Mouse (Mus musculus) testis, postnatal 10 days (tissue): ENCODE measurements around the gene Clta.

Source experiments
- DNase-seq: peaks from one replicate; pipeline ENCODE4 v3.0.0; 2021; ENCODE audit warnings: low spot score

The Clta gene

DNA sequence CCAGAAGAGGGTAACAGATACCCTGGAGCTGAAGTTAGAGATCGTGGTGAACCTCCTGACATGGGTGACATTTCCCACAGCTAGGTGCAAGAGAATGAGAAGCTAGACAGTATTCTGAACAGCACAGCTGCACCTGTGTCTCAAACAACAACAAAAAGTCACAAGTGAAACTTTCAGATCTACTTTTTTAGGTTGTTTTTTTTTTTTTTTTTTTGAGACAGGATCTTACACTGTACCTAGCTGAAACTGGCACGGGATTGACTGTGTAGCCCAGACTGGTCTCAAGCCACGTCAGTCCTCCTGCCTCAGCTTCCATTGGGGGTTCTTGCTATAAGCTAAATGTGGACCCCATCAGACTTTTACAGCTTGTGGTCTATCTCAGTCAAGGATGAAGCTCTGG is 69.5 kb downstream of the Clta start:
- no peak for DNase-seq

DNA sequence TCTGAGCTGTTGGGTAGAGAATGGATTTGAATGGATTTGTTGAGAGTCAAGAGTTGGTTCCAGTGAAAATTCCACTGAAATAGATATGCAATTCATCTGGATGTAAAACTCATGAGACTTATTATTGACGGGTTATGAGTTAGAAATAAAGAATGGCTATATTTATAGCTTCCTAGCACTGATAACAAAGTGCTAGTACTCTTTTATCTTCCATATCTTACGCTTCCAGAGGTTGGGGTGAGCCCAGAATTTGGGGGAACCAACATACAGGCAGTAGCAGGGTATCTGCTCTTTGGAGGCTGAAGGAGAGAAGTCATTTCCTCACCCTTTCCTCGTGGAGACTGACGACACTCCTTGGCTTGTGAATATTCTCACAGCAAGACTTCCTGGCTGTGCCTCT is 70.2 kb downstream of the Clta start:
- no peak for DNase-seq

DNA sequence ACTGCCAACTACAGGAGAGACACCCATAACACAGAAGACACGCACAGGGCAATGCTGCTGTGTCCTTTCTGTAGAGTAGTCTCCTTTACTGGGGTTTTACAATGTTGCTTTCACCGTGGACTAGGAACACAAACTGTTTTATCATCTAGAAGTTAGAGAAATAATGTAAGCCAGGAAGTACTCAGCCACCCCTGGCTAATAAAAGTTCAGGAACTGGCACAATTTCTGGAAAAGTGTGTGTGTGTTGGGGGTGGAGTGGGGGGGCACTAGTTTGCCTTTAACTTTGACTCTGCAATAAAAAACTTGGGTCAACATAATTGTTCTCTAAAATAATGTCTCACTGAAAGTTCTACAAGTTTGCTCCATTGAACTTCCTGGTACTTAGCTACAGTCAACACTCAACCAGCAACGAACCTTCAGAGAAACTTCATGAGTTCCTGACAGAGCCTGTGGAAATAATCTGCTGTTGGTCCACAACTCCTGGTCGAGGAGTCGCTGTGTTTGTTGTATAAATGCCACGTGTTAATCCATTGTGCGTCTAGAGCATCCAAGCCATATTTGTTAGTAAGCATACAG is 74.2 kb downstream of the Clta start:
- no peak for DNase-seq
